Mouse (Mus musculus): ENCODE data around the gene Coq8a. TPM values are rescaled to one million over a fixed set of nuclear protein-coding genes. Genes with fewer than 3 reads are reported as not detected.

Coq8a gene
- polyA plus RNA-seq, 1 experiment from 2014 or later: 13.3 TPM

DNA sequence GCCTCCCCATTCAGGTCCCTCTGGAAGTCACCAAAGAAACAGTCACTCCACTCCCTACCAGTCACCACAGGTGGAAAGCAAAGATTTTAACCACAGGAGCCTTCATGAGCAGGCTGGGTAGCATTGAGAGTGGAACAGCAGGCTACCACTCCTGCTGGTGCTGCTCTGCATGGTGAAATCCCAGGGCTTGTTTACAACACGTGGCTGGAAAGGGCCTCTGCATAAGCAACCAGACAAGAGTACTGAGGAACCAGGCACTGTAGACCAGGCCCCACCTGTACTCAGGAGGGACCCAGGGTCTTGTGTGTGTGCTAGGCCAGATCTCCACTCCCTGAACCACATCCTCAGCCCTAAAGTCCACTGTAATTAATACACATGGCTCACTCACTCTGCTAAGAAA lies 22.6 kb downstream of the Coq8a start:
- Histone ChIP-seq H3K36me3 (ENCODE audit: control insufficient read depth, insufficient read depth, low read length) (no peaks in the 10 kb centered on the region), H3K27ac (ENCODE audit: low read length) (no peak overlapping the region), H3K27me3 (ENCODE audit: control insufficient read depth, insufficient read depth, low read length) (no peaks in the 10 kb centered on the region), H3K4me1 (ENCODE audit: control insufficient read depth, insufficient read depth, low read length) (no peaks in the 10 kb centered on the region; the same call in 1 of the 2 replicates), H3K9ac (replicated peaks; ENCODE audit: low read depth, low read length) (no peak overlapping the region), H3K4me3 (ENCODE audit: low read depth, low read length) (no peak overlapping the region), H3K4me2 (replicated peaks; ENCODE audit: low read depth, low read length) (no peak overlapping the region), H3K9me3 (ENCODE audit: control insufficient read depth, low read depth, low read length) (no peaks in the 10 kb centered on the region)
- 9% methylated on average over 1 of the region's 1 CpGs for WGBS
- no peak for ATAC-seq (ENCODE audit: insufficient number of reproducible peaks, insufficient read depth, low FRiP score, low read depth)

DNA sequence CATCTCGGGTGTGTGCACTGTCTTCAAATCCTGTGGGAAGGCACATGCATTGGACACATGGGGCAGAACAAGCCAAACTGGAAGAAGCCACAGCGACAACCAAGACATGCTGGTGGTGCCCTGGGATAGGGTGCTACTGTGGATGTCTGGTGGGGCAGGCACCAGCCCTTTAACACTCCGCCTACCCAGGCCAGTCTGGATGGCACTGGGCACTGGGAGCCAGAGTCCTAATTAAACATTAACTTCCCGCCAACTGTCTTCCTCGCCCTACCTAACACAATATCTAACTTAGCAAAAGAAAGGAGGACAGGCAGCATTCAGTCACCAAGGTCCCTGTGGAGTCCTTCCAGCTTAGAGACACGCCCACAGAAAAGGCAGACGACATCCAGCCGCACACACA lies 23.8 kb downstream of the Coq8a start:
- Histone ChIP-seq H3K36me3 (ENCODE audit: control insufficient read depth, insufficient read depth, low read length) (no peaks in the 10 kb centered on the region), H3K27ac (ENCODE audit: low read length) (no peak overlapping the region), H3K4me2 (replicated peaks; ENCODE audit: low read depth, low read length) (no peak overlapping the region), H3K4me3 (ENCODE audit: low read depth, low read length) (no peak overlapping the region), H3K9ac (replicated peaks; ENCODE audit: low read depth, low read length) (no peak overlapping the region), H3K27me3 (ENCODE audit: control insufficient read depth, insufficient read depth, low read length) (no peaks in the 10 kb centered on the region), H3K4me1 (ENCODE audit: control insufficient read depth, insufficient read depth, low read length) (no peaks in the 10 kb centered on the region; the same call in 1 of the 2 replicates), H3K9me3 (ENCODE audit: control insufficient read depth, low read depth, low read length) (no peaks in the 10 kb centered on the region)
- no peak for ATAC-seq (ENCODE audit: insufficient number of reproducible peaks, insufficient read depth, low FRiP score, low read depth)
- 58% methylated on average over 8 of the region's 8 CpGs for WGBS

DNA sequence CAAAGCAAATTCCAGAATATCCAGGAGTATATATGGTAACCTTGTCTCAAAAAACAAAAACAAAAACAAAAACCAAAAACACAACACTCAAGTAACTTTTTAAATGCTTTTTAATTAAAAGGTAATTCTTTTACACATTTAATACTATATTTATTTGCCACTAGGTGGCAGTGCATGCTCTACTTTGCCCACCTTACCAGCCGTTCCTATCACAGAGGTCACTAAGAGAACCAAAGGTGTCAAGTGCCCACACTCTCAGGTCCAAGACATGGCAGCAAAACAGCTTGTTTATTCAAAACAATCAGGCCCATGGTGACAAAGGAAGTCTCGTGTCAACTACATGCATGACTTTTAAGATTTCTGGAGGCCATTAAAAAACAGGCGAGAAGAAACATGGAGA lies 24.2 kb downstream of the Coq8a start:
- H3K9ac ChIP-seq (replicated peaks; ENCODE audit: low read depth, low read length): no peak overlapping the region
- no peak overlapping the region for H3K4me3 ChIP-seq (ENCODE audit: low read depth, low read length)
- H3K27me3 ChIP-seq (ENCODE audit: control insufficient read depth, insufficient read depth, low read length): no peaks in the 10 kb centered on the region
- no peak for ATAC-seq (ENCODE audit: insufficient number of reproducible peaks, insufficient read depth, low FRiP score, low read depth)
- H3K27ac ChIP-seq (ENCODE audit: low read length): no peak overlapping the region
- H3K9me3 ChIP-seq (ENCODE audit: control insufficient read depth, low read depth, low read length): no peaks in the 10 kb centered on the region
- no peak overlapping the region for H3K4me2 ChIP-seq (replicated peaks; ENCODE audit: low read depth, low read length)
- 33% methylated on average over 3 of the region's 3 CpGs for WGBS
- no peaks in the 10 kb centered on the region; the same call in 1 of the 2 replicates for H3K4me1 ChIP-seq (ENCODE audit: control insufficient read depth, insufficient read depth, low read length)
- no peaks in the 10 kb centered on the region for H3K36me3 ChIP-seq (ENCODE audit: control insufficient read depth, insufficient read depth, low read length)

GRCm38 (mm10) chr1:180174718-180175117 lies 24.7 kb downstream of the Coq8a start:
- H3K27ac ChIP-seq (ENCODE audit: low read length): no peak overlapping the region
- ATAC-seq (ENCODE audit: insufficient number of reproducible peaks, insufficient read depth, low FRiP score, low read depth): no peak
- H3K9me3 ChIP-seq (ENCODE audit: control insufficient read depth, low read depth, low read length): no peaks in the 10 kb centered on the region
- H3K9ac ChIP-seq (replicated peaks; ENCODE audit: low read depth, low read length): no peak overlapping the region
- WGBS: 59% methylated on average over 6 of the region's 6 CpGs
- no peak overlapping the region for H3K4me3 ChIP-seq (ENCODE audit: low read depth, low read length)
- no peaks in the 10 kb centered on the region for H3K36me3 ChIP-seq (ENCODE audit: control insufficient read depth, insufficient read depth, low read length)
- H3K4me2 ChIP-seq (replicated peaks; ENCODE audit: low read depth, low read length): no peak overlapping the region
- no peaks in the 10 kb centered on the region; the same call in 1 of the 2 replicates for H3K4me1 ChIP-seq (ENCODE audit: control insufficient read depth, insufficient read depth, low read length)
- no peaks in the 10 kb centered on the region for H3K27me3 ChIP-seq (ENCODE audit: control insufficient read depth, insufficient read depth, low read length)

DNA sequence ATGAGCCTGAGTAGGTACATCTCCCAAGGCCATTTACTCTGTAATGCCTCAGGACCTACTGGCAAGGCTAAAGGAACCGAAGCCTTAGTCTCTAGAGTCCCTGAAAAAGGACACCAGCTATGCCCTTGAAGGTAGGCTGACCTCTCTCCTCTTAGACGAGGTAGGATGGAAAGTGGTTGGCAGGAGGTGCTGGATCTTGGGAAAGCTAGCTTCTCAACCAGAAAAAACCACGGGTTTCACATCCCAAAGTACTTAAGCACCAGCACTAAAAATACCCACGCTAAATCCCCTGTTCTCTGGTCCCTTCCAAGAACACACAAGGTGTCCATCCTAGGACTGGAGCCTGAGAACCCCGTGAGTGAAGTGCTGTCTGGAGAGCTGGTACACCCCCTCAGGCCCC lies 26.4 kb downstream of the Coq8a start:
- no peak for ATAC-seq (ENCODE audit: insufficient number of reproducible peaks, insufficient read depth, low FRiP score, low read depth)
- no peak overlapping the region for H3K4me3 ChIP-seq (ENCODE audit: low read depth, low read length)
- H3K27me3 ChIP-seq (ENCODE audit: control insufficient read depth, insufficient read depth, low read length): no peaks in the 10 kb centered on the region
- WGBS: 83% methylated on average over 5 of the region's 5 CpGs
- H3K9me3 ChIP-seq (ENCODE audit: control insufficient read depth, low read depth, low read length): no peaks in the 10 kb centered on the region
- H3K36me3 ChIP-seq (ENCODE audit: control insufficient read depth, insufficient read depth, low read length): no peaks in the 10 kb centered on the region
- H3K4me1 ChIP-seq (ENCODE audit: control insufficient read depth, insufficient read depth, low read length): no peaks in the 10 kb centered on the region; the same call in 1 of the 2 replicates
- H3K9ac ChIP-seq (replicated peaks; ENCODE audit: low read depth, low read length): no peak overlapping the region
- H3K27ac ChIP-seq (ENCODE audit: low read length): no peak overlapping the region
- no peak overlapping the region for H3K4me2 ChIP-seq (replicated peaks; ENCODE audit: low read depth, low read length)

DNA sequence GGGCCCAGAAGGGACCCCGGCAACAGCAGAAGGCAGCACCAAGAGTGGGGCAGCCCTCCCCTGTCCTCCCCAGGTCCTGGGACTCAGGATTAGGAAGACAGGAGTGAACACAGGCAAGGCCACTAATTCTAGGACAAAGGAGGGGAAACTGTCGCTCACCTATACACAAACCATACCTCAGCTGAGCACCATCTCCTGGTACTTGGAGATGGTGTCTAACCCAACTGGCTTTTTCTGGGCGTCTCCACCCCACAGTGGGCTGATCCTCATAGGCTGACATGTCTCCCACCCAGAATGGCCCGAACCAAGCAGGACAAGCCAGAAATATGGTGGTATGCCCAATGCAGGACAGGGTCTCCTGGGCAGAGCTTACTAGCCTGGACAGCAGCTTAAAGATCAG lies 26.8 kb downstream of the Coq8a start:
- no peaks in the 10 kb centered on the region for H3K27me3 ChIP-seq (ENCODE audit: control insufficient read depth, insufficient read depth, low read length)
- H3K9ac ChIP-seq (replicated peaks; ENCODE audit: low read depth, low read length): no peak overlapping the region
- no peaks in the 10 kb centered on the region for H3K9me3 ChIP-seq (ENCODE audit: control insufficient read depth, low read depth, low read length)
- no peaks in the 10 kb centered on the region; the same call in 1 of the 2 replicates for H3K4me1 ChIP-seq (ENCODE audit: control insufficient read depth, insufficient read depth, low read length)
- no peak overlapping the region for H3K4me2 ChIP-seq (replicated peaks; ENCODE audit: low read depth, low read length)
- no peak for ATAC-seq (ENCODE audit: insufficient number of reproducible peaks, insufficient read depth, low FRiP score, low read depth)
- H3K27ac ChIP-seq (ENCODE audit: low read length): no peak overlapping the region
- no peak overlapping the region for H3K4me3 ChIP-seq (ENCODE audit: low read depth, low read length)
- WGBS: 92% methylated on average over 4 of the region's 4 CpGs
- H3K36me3 ChIP-seq (ENCODE audit: control insufficient read depth, insufficient read depth, low read length): no peaks in the 10 kb centered on the region

DNA sequence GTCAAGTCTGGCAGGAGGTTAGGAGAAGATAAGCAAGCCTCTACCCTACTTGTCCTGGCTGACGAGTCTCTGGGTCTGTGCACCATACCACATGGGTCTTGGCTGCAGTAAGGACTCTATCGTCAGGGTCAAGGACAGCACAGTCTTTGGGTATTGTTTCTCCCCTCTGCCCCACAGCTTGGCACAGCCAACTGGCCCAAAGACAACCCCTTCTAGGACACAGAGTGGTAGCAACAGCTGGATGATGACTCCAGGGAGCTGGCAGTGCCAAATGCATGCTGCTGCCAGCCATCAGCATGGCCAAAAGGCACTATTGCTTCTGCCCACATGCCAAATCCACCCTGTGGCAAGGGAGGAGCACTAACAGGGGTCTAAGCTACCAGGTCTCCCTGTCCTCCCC lies 27.5 kb downstream of the Coq8a start:
- 79% methylated on average over 2 of the region's 2 CpGs for WGBS
- H3K27ac ChIP-seq (ENCODE audit: low read length): no peak overlapping the region
- no peaks in the 10 kb centered on the region for H3K9me3 ChIP-seq (ENCODE audit: control insufficient read depth, low read depth, low read length)
- H3K9ac ChIP-seq (replicated peaks; ENCODE audit: low read depth, low read length): no peak overlapping the region
- H3K4me2 ChIP-seq (replicated peaks; ENCODE audit: low read depth, low read length): no peak overlapping the region
- no peak for ATAC-seq (ENCODE audit: insufficient number of reproducible peaks, insufficient read depth, low FRiP score, low read depth)
- H3K27me3 ChIP-seq (ENCODE audit: control insufficient read depth, insufficient read depth, low read length): no peaks in the 10 kb centered on the region
- no peaks in the 10 kb centered on the region for H3K36me3 ChIP-seq (ENCODE audit: control insufficient read depth, insufficient read depth, low read length)
- no peaks in the 10 kb centered on the region; the same call in 1 of the 2 replicates for H3K4me1 ChIP-seq (ENCODE audit: control insufficient read depth, insufficient read depth, low read length)
- no peak overlapping the region for H3K4me3 ChIP-seq (ENCODE audit: low read depth, low read length)

DNA sequence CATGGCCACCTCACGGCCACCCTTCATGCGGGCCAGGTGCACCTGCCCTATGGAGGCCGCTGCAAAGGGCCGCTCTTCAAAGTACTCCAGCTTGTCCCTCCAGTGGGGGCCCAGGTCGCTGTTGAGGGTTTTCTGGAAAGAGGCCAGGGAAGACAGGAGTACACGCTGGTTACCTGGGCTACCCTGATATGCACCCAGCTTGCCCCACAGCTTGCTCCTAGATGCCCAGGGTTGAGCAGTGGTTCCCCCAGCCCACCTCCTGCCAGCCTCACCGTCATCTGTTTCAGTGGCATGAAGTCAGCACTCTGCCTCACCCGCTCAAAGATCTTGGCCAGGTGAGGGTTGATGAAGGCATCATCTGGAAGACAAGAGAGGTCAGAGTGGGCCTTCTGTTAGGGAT lies 29.3 kb downstream of the Coq8a start:
- H3K27me3 ChIP-seq (ENCODE audit: control insufficient read depth, insufficient read depth, low read length): no peaks in the 10 kb centered on the region
- H3K9ac ChIP-seq (replicated peaks; ENCODE audit: low read depth, low read length): no peak overlapping the region
- no peaks in the 10 kb centered on the region for H3K4me1 ChIP-seq (ENCODE audit: control insufficient read depth, insufficient read depth, low read length)

GRCm38 (mm10) chr1:180169161-180169560 lies 30.2 kb downstream of the Coq8a start:
- Histone ChIP-seq H3K27ac (ENCODE audit: low read length) (no peak overlapping the region), H3K4me1 (ENCODE audit: control insufficient read depth, insufficient read depth, low read length) (no peaks in the 10 kb centered on the region), H3K9me3 (ENCODE audit: control insufficient read depth, low read depth, low read length) (no peaks in the 10 kb centered on the region), H3K36me3 (ENCODE audit: control insufficient read depth, insufficient read depth, low read length) (no peaks in the 10 kb centered on the region), H3K4me3 (ENCODE audit: low read depth, low read length) (no peak overlapping the region), H3K4me2 (replicated peaks; ENCODE audit: low read depth, low read length) (no peak overlapping the region), H3K27me3 (ENCODE audit: control insufficient read depth, insufficient read depth, low read length) (no peaks in the 10 kb centered on the region), H3K9ac (replicated peaks; ENCODE audit: low read depth, low read length) (no peak overlapping the region)
- ATAC-seq (ENCODE audit: insufficient number of reproducible peaks, insufficient read depth, low FRiP score, low read depth): no peak
- 88% methylated on average over 7 of the region's 7 CpGs for WGBS

More for the DNA sequence above, 29.3 kb downstream of the Coq8a start:
- H3K9me3 ChIP-seq (ENCODE audit: control insufficient read depth, low read depth, low read length): no peaks in the 10 kb centered on the region
- no peak overlapping the region for H3K4me3 ChIP-seq (ENCODE audit: low read depth, low read length)
- no peak overlapping the region for H3K4me2 ChIP-seq (replicated peaks; ENCODE audit: low read depth, low read length)
- H3K36me3 ChIP-seq (ENCODE audit: control insufficient read depth, insufficient read depth, low read length): no peaks in the 10 kb centered on the region
- WGBS: 83% methylated on average over 8 of the region's 8 CpGs
- no peak for ATAC-seq (ENCODE audit: insufficient number of reproducible peaks, insufficient read depth, low FRiP score, low read depth)
- H3K27ac ChIP-seq (ENCODE audit: low read length): no peak overlapping the region
